Comparison of ENCODE assay signal across 9 mouse cellular contexts in the genomic region with DNA sequence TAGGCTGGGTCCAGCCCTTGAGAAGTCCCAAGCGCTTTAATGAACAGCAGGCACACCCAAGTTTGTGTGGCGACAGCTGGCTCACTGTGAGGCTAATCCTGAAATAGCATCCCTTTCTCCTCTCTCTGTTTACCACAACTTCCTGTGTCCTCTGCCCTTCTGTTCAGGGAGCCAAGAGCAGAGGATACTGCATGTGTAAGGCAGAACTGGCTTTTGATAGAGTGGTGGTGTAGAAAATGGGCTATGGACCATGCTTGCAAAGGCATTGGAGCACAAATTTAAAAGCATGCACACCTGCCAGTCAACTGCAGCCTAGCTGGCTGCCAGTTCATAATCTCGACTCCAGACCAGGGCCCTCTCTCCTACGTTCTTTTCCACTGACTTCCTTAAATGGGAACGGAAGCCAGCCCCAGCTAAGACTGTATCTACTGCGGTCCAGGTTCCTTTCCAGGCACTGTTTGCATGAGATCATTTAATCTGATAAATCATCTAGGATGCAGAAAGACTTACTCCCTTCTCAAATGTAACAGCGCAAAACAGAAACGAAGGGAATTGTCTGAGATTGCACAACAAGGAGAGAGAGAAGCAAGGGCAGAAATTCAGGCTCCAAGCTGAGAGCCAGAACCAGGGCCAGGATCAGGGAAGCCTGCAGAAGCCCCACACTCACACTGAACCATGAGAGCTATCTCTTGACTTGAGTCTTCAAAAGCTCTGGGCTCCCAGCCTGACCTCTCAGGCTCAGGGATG.
A peak's percentile ranks its signal among the peaks of the same experiment; 100 is the strongest.
DNase-seq lines count a peak whose midpoint lies in the region; ATAC-seq lines count a peak whose summit lies in the region.
"Had no signal": no experiment of that assay in that cellular context is flagged by ENCODE, and none has a peak within 500 bp of the region (broad histone marks: within the 10 kb centered on the region; RNA-seq: fewer than 3 reads in every experiment).

No protein-coding gene starts in this region.

- 0 out of 2 replicates have a peak overlapping the region, but pooled peaks have one; percentile 20 for H3K9ac ChIP-seq in heart, embryonic 13.5 days
- H3K9ac ChIP-seq: limb, embryonic 13.5 days had no signal

- ATAC-seq in heart, embryonic 13.5 days (ENCODE audit: extremely low read depth, insufficient number of reproducible peaks, low FRiP score, low TSS enrichment): no peak
- no peak for ATAC-seq in activated CD4-positive, CD25-positive, alpha-beta regulatory T cell, adult 4 months

- H3K4me2 ChIP-seq in heart, embryonic 13.5 days: peak overlapping the region; percentile 19
- H3K4me2 ChIP-seq: limb, embryonic 13.5 days had no signal

- no peaks in the 10 kb centered on the region for H3K27me3 ChIP-seq in heart, embryonic 13.5 days (replicated peaks)
- H3K27me3 ChIP-seq: limb, embryonic 13.5 days had no signal

- peaks cover 48% of the 10 kb centered on the region for H3K4me1 ChIP-seq in heart, embryonic 13.5 days

- no peaks in the 10 kb centered on the region for H3K36me3 ChIP-seq in heart, embryonic 13.5 days
- H3K36me3 ChIP-seq: limb, embryonic 13.5 days had no signal

- 35% methylated on average over 8 of the region's 8 CpGs for WGBS in heart, embryonic 13.5 days

- no peaks in the 10 kb centered on the region for H3K9me3 ChIP-seq in heart, embryonic 13.5 days
- H3K9me3 ChIP-seq: limb, embryonic 13.5 days had no signal

- H3K27ac ChIP-seq in heart, embryonic 13.5 days (replicated peaks): peak overlapping the region; percentile 74
- H3K27ac ChIP-seq: limb, embryonic 13.5 days had no signal

- H3K4me3 ChIP-seq in heart, embryonic 13.5 days: no peak overlapping the region
- H3K4me3 ChIP-seq: limb, embryonic 13.5 days had no signal

- DNase-seq in cerebellum, adult 11 months: peak; percentile 12
- DNase-seq in cerebellum, adult 9-10 months: no peak
- DNase-seq in brain, adult 2 months (ENCODE audit: low read depth, low spot score): peak; percentile 54
- DNase-seq in kidney, postnatal 4 days: peak; percentile 28 to 42
- no peak for DNase-seq in spleen, adult 12 weeks (ENCODE audit: low spot score)
- no peak for DNase-seq in layer of hippocampus, adult 11-12 months (ENCODE audit: low spot score)

Comparison
In these comparisons a context has a peak if more than half of its experiments do, and no peak if none do; other contexts are left out.
1. DNase-seq: peak in cerebellum, adult 11 months (single experiment), brain, adult 2 months (single experiment) and kidney, postnatal 4 days (2 of 2); none in cerebellum, adult 9-10 months (single experiment), spleen, adult 12 weeks (single experiment) and layer of hippocampus, adult 11-12 months (single experiment).